Mouse (Mus musculus) ovary, postnatal 36 days (tissue): Measurements from ENCODE around the gene Ndufa5.

Source experiments
- DNase-seq: peaks from one replicate; pipeline ENCODE4 v3.0.0; 2022; ENCODE audit warnings: low spot score, mixed read lengths

Gene Ndufa5

DNA sequence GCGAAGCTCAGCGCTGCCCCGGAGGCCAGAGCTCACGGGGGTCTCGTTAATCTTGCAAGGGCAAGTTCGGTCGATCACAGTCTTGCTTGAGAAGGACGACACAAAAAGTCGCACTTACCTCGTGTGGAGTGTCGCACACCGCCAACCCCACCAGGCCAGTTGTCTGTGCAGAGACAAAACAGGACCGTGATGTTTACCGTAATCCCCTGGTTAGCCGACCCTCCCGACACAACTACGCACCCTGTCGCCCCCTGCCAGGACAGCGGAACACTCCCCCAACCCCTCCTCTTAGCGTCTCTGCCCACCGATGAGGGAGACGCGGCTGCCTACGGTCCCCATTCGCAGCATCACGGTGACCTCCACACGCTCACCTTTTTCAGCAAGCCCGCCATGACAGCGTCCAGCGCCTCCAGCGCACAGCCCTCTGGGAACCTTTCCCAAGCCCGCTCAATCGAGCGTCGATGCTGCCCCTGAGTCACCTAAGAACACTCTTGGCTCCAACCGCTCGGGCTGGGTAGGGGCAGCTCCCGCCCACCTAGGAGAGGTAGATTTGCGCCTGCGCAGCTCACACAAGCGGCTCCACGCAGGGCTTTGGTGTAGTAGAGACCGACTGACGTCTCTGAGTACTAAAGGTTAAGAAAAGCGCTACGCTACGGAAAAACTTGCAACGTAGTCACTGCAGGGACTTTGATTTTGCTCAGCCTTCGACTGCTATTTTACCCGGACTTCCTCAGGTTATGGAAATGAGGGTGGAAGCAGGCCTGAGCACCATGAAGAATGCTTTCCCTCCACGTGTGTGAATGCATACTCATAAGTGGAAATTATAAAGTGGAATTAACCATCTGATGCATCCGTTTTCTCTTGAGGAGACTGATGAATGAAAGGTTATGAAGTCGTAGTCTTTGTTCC lies at the start of gene Ndufa5:
Ndufa5 (minus strand) TSS at position 859 of the 909 bp plus-strand sequence.
- peak; percentile 87 for DNase-seq

DNA sequence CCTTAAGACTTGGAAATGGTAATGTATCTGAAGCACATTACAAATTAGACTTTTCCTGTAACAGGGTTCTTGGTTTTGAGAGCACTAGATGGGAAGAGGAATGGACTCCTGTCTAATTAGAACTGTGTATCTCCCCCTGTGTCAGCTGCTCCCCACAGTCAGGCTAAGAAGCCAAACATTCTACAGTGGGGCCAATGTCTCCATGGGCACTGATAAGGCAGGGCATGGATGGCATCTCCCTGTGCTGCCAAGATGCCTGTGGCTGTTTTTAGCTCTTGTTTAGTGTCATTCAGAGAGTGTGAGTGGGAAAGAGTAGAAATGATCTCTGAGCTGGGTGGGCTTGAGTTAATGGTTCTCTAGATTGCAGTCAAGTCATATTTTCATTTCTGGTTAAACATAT lies 45.5 kb upstream of the Ndufa5 start:
- DNase-seq, result no peak

GRCm38 (mm10) chr6:24572431-24572830 lies 44.6 kb upstream of the Ndufa5 start:
- no peak for DNase-seq

- DNase-seq, result no peak
These were observed 43.3 kb upstream of the Ndufa5 start for GRCm38 (mm10) chr6:24571126-24571525.

GRCm38 (mm10) chr6:24570278-24570677 lies 42.5 kb upstream of the Ndufa5 start:
- no peak for DNase-seq

- no peak for DNase-seq
These were observed 41.9 kb upstream of the Ndufa5 start for GRCm38 (mm10) chr6:24569711-24570110.

DNA sequence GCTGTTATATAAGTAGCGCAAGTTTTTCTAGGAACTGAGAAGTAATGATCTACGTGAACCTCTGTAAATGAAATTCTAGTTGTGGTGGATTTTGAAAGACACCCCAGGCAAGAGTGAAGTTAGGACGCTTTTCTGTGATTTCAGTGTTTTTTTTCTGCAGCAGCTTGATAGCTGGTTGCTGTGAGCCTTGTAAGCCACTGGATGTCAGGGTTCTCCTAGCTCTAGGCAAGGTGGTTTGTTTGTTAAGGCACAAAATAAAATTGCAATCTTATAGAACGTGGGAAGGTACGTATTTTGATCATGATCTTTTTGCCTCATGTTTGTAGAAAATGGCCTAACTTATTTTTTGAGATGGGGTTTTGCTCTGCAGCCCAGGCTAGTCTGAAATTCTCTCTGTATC lies 41.1 kb upstream of the Ndufa5 start:
- no peak for DNase-seq

- no peak for DNase-seq
These were observed 37.1 kb upstream of the Ndufa5 start for GRCm38 (mm10) chr6:24564886-24565285.

DNA sequence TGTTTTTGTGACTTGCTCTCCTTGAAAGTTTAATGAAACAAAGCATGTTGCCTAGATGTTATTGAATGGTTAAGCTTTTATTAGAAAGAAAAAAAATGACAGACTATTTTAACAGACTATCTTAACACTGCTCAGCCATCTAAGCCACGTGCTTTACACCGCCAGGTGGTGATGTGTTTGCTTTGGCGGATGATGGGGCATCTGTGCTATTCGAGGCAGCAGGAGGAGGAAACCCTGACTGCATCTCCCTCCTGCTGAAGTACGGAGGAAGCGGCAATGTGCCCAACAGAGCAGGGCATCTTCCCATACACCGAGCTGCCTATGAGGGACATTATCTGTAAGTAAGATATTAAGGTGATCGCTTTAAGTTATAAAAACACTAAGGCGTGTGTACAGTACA lies 36.3 kb upstream of the Ndufa5 start:
- DNase-seq, result no peak

DNA sequence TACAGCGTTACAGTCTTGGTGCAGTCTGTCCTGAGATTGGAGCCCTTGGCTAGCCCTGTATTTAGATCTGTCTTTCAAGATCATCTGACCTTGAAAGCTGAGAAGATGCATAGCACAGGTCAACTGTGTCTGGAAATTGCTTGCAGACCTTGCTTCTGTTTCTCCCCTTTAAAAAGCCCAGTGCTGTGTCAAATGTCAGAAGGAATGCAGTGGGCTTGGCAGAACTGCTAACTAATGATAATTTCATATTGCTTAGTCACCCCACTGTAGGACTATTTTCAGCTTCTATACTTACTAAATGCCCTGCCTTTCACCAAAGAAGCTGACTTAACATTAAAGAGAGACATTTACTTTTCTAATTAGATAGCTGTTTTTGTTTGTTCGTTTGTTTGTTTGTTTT lies 27.7 kb upstream of the Ndufa5 start:
- no peak for DNase-seq

DNA sequence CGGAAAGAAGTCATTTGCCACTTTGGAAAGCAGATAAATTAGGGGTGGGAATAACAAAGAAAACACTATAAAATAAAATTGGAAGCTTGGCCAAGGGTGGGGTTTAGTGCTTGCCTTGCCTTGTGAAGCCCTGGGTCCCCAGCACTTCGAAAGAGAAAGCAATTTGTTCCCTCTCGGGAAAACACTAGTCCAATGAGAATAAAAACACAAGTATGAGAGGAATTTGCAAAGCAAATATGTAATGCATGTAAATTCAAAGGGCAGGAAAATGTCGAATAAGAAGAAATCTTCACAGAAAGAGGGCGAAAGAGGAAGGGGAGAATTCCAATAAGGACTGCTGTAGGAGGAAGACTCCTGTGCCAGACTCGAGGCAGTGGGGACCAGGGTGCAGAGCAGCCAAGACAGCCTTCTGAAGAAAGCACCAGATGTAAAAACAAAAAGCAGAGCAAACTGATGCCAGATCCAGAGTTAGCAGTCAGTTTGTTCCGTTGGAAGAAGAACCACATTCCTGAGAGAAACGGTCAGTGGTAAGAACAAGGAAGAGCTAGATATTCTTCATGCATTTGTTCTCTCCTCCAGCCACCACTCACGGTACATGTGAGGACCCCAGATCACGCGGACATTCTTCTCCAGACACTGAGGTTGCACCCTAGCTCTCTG lies 26.7 kb upstream of the Ndufa5 start:
- no peak for DNase-seq

DNA sequence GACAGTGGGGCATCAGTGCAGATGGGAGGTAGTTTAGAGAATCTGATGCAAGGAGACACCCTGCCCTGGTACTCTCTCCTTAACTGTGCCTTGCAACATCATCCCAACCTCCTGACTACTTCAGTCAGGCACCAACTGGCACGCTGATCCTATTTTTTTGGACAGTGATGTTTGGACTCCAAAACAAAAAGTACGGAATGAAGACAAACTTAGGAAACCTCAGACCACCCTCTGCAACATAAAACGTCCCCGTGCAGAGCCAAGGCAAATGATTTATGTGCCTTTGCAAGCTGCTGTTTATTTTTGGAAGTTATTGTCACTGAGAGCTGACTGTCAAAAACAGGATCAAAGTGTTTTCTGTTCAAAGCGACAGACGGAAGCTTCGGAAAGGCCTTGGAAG lies 24.2 kb upstream of the Ndufa5 start:
- no peak for DNase-seq

GRCm38 (mm10) chr6:24549801-24550200 lies 22.0 kb upstream of the Ndufa5 start:
- DNase-seq, result no peak

DNA sequence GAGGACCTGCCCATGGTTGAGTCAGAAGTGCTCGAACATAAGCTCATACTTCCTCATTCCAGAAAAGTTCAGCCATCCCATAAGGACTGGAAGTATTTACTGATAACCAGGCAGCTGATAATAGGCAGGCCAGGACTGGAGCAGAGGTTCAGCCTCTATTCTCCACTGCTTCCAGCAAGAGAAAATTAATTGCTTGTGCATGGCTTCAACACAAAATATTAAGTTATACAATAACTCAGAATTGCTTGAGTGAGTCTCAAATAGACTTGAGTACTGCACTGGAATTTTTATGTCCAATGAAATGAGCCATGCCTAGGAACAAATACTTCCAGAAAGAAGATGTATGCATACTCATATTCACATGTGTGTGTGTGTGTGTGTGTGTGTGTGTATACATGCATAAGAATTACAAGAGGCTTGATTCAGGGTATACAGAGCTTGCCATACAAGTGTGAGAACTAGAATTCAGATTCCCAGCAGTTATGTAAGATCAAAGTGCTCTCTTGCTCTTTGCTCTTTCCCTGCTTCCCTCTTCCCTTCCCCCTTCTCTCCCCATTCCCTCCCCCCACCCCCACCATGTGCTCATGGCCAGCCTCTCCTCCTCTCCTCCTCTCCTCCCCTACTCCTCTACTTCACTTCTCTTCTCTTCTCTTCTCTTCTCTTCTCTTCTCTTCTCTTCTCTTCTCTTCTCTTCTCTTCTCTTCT lies 19.1 kb upstream of the Ndufa5 start:
- DNase-seq, result no peak

DNA sequence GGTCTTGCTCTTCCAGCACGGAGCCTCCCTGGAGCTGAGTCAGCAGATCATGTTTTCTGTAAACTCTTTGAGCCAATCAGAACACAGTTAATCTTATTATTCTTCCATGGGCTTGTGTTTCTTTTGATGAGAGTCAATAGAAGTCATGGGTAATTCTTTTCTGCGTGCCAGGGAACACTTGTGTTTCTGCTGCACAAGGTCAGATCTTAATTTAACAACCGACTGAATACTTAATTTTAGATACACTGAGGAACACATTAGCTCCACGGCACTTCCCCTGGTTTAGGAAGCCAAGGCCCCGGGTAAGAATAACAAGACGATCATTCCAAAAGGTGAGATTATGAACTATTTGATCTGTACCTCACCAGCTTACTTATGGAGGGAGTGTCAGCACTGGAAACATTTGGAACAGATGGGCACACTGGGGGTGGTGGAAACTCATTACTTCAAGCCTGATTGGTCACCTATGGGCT lies 15.3 kb upstream of the Ndufa5 start:
- DNase-seq, result no peak

DNA sequence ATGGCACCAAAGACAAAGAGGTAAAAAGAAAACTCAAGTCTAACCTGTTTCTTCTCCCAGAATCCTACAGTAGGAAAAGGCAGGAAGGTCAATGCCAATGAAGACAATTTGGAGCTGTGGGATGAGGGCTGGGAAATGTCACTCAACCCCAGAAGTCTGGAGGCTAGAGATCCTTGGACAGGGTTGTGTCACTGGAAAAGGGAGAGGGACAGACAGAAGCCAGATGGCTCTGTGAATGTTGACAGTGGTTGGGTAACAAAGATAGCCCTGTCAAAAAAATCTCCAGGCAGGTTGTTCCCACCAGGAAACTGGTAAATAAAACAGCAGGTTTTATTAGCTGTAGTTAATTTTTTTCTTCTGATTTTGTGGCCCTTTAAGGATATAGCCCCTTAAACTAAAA lies 14.6 kb upstream of the Ndufa5 start:
- no peak for DNase-seq

DNA sequence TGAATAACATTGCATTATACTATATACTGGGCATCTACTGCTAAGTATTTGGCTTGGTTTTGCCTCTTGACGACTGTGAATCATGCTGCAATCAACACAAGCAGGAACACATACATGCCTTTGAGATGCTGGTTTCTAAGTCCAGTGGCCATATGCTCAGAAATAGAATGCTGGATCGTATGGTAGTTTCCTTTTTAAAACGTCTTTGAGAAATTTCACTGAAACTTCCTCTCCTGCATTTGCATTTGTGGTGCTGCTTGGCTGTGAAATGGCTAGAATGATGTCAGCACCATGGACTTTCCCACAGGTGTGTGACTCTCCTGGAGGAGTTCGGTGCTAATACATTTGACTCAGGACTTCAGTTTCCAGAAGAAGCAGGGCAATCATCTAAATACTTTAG lies 12.3 kb upstream of the Ndufa5 start:
- DNase-seq, result no peak

DNA sequence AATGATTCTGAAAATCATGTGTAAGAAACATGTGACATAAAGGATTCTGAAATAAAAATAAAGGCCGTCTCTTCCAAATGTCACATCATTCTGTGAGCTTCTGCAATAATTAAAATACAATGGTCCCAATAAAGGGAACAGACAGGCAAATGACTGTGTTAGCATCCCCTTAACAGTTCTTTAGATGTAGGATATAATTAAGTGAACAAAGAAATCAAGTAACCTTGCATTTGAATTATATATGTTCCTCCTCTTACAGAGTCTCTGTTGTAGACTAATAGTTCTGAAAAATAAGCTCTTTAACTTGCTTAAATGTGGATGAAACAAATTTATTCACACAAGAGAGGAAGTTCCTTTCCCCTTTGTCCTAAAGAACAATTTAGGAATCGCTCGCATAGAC lies 10.6 kb upstream of the Ndufa5 start:
- DNase-seq, result no peak

DNA sequence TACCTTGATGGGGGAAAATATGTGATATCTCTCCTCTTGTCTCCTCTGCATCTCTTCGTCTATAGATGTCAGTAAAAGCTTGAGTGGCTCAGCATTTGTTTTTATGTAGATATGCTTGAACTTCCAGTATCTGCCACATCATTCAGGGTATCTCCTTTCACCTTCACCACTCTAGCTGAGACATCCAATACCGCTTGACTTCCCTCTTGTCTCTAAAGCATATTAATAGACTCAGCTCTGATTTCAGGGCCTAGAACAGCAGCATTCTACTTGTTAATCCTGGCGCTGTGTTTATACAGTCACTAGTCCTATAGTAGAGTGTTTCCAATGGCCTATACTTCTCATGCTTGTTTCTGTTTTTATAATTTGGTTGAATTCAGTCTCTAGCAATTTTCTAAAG lies 5.0 kb upstream of the Ndufa5 start:
- DNase-seq, result no peak

- DNase-seq, result no peak
These were observed 3.1 kb upstream of the Ndufa5 start for GRCm38 (mm10) chr6:24530711-24531420.

DNA sequence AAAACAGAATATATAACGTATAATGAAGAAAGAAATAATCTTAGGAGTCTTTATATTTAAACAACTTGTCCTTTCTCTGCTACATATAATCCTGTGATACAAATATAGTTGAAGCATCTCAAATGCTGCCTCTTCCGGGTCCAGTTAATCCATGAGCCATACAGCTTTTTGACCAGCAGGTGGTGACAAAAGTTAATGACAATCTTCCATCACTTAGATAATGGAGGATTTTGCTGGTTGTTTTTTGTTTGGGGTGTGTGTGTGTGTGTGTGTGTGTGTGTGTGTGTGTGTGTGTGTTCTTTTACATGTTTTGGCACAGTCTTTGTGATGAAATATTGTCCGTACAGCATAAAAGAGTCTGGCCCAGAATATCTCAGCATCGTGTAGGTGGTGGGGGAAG lies 2.4 kb upstream of the Ndufa5 start:
- DNase-seq, result no peak

GRCm38 (mm10) chr6:24528064-24528243 lies 141 bp upstream of the Ndufa5 start, which contains the start of gene Asb15:
Asb15 (plus strand) TSS chr6:24528144.
- DNase-seq, result no peak

DNA sequence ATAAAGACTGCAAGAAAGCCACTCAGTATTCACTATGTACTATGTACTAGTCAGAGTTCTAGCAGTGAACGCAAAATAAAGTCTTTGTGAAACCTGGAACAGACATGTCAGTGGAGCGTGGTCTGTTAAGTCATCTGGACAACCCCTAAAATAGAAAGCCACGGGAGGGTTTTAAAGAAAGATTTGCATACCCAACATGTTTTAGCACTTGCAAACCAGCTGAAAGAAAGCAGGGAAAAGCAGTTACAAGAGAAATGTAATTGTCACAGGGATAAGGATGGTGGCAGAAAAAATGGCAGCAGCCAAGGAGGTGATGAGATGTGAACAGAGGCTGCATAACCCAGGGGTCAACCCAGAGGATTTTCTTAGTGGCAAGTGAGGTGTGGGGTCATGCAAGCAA lies 2.1 kb downstream of the Ndufa5 start:
- DNase-seq, result no peak
